Mouse (Mus musculus) heart, adult 2 months (tissue): ENCODE results near the gene Gja4. TPM values are rescaled to one million over a fixed set of nuclear protein-coding genes. Genes with fewer than 3 reads are reported as not detected.

Experiments used
- DNase-seq, 2 experiments: peaks; one replicate each; pipeline ENCODE4 v3.0.0; 2021
- H3K27ac ChIP-seq: fragments of 200-600 bp; 2 replicates; pipeline ENCODE4 v1.8.1; 2022
- H3K27me3 ChIP-seq: fragments of 200-500 bp; 2 replicates; pipeline ENCODE4 v1.6.1; 2012; ENCODE audit warnings: mild to moderate bottlenecking, low read length, inconsistent platforms, mixed read lengths; ENCODE audit not compliant: control insufficient read depth, insufficient read depth
- H3K36me3 ChIP-seq: fragments of 200-500 bp; 2 replicates; pipeline ENCODE4 v1.6.1; 2012; ENCODE audit warnings: low read length, inconsistent platforms; ENCODE audit not compliant: control insufficient read depth, insufficient read depth
- H3K4me1 ChIP-seq: fragments of 200-500 bp; 2 replicates; pipeline ENCODE4 v1.6.1; 2011; ENCODE audit warnings: low read length; ENCODE audit not compliant: control insufficient read depth, insufficient read depth
- H3K4me3 ChIP-seq: fragments of 200-600 bp; 2 replicates; pipeline ENCODE4 v1.8.1; 2022
- H3K79me2 ChIP-seq: fragments of 200-500 bp; replicated peaks from 2 replicates; pipeline ENCODE4 v1.6.1; 2012; ENCODE audit warnings: mild to moderate bottlenecking, inconsistent platforms, low read length, moderate library complexity, mixed read lengths; ENCODE audit not compliant: control insufficient read depth, insufficient read depth
- H3K9ac ChIP-seq: fragments of 200-500 bp; 2 replicates; pipeline ENCODE4 v1.6.1; 2012; ENCODE audit warnings: low read depth, mild to moderate bottlenecking, control low read depth, inconsistent platforms, low read length, mixed read lengths
- CTCF ChIP-seq: fragments of 200-600 bp; IDR thresholded peaks from 2 replicates; pipeline ENCODE4 v1.8.1; 2022; ENCODE audit warnings: antibody characterized with exemption, mild to moderate bottlenecking, moderate library complexity
- EP300 ChIP-seq: fragments of 200-500 bp; IDR thresholded peaks from 2 replicates; pipeline ENCODE4 v1.6.1; 2011; ENCODE audit warnings: low read depth, low read length, control low read depth; ENCODE audit not compliant: insufficient read depth
- POLR2A ChIP-seq: fragments of 200-500 bp; IDR thresholded peaks from 2 replicates; pipeline ENCODE4 v1.6.1; 2011; ENCODE audit warnings: mild to moderate bottlenecking, low read depth, low read length, control low read depth; ENCODE audit not compliant: insufficient read depth
- WGBS: fragments of 180-500 bp; shearing (Covaris S2); methylation state at CpG from one replicate; pipeline ENCODE4 v1.1.7; 2018; 5-methylcytosine and 5-hydroxymethylcytosine counted together
- intact Hi-C: fragments of 180-260 bp; cut with DNase I; formaldehyde crosslinking; loops from one replicate; pipeline ENCODE4 v1.15.1; 2025
- polyA plus RNA-seq: library from polyadenylated mRNA; depleted of rRNA; stranded (reverse); fragments of >200 nt; gene quantifications from 2 replicates; pipeline ENCODE4 v1.2.3, GENCODE M21; 2012
- total RNA-seq, 2 experiments: library from RNA; stranded (reverse); gene quantifications; 2 replicates each; pipeline ENCODE4 v1.2.3; 2021

Gene Gja4
- total and polyA plus RNA-seq, 3 experiments, result 12.2 to 25.1 (median 12.4) TPM

DNA sequence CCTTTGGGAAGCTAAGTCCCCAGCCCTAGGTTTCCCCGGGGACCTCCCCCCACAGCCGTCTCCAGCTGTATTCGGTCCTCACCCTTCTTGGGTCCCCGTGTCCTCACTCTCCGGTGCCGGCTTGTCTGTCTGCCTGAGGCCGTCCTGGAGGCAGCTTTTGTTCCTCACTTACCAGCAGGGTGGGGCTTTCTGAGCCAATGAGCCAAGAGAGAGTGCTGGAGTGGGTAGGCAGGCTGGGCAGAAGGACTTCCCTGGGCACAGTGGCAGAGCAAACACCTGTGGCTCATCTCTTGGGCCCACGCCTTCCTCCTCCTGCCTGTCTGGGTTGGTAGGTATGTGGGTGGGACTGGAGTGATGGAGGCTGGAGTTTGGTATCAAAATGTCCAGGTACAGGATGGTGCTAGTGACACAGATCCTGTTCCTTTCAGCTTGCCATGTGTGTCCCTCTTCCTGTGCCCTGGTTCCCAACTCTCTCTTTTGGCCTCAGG, 40.2 kb upstream of the Gja4 start, which contains the start of gene Gjb4:
Gene Gjb4, minus strand, starts transcription at position 131 of the 488 bp plus-strand sequence.
- Histone ChIP-seq H3K9ac (no peak within 1 kb of the TSS), H3K27ac (no peak within 1 kb of the TSS), H3K36me3 (no peaks in the 10 kb centered on the region), H3K79me2 (no peaks in the 10 kb centered on the region), H3K4me3 (no peak within 1 kb of the TSS), H3K4me1 (no peaks in the 10 kb centered on the region), H3K27me3 (no peaks in the 10 kb centered on the region)
- intact Hi-C loops, result no loop called here
- TF ChIP-seq CTCF, result no peak
- TF ChIP-seq EP300, result no peak
- no peak for TF ChIP-seq POLR2A
- WGBS, result 69% methylated on average over 8 of the region's 8 CpGs
- DNase-seq, result no peak

DNA sequence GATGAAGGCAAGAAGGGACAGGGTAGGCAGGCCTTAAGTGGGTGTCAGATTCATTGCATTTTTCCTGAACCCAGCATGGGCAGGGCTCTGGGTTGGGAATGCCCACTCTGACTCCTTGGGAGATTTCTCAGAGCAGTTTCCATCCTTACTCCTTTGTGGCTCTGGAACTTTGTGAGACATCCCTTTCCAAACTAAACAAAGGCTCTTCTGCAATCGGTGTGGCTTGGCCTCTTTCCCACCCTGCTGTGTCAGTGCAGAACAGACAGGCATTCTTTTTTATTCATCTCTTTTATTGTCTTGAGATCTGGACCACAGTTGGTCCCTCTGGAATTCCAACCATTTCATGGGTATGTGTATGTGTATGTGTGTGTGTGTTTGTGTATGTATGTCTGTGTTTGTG, 38.8 kb upstream of the Gja4 start:
- Histone ChIP-seq H3K27ac (no peak overlapping the region), H3K36me3 (no peaks in the 10 kb centered on the region), H3K4me1 (no peaks in the 10 kb centered on the region), H3K9ac (no peak overlapping the region), H3K27me3 (no peaks in the 10 kb centered on the region), H3K79me2 (no peaks in the 10 kb centered on the region), H3K4me3 (no peak overlapping the region)
- 18% methylated on average over 1 of the region's 1 CpGs for WGBS
- no peak for TF ChIP-seq EP300
- TF ChIP-seq CTCF, result no peak
- TF ChIP-seq POLR2A, result no peak
- DNase-seq, result no peak
- intact Hi-C loops, result no loop called here

GRCm38 (mm10) chr4:127349560-127350300, 35.9 kb upstream of the Gja4 start:
- intact Hi-C loops, result no loop called here
- no peak for DNase-seq
- Histone ChIP-seq H3K9ac (no peak overlapping the region), H3K4me1 (no peaks in the 10 kb centered on the region), H3K27me3 (no peaks in the 10 kb centered on the region), H3K4me3 (no peak overlapping the region), H3K36me3 (no peaks in the 10 kb centered on the region), H3K27ac (no peak overlapping the region), H3K79me2 (no peaks in the 10 kb centered on the region)
- no peak for TF ChIP-seq EP300
- no peak for TF ChIP-seq POLR2A
- no peak for TF ChIP-seq CTCF
- 57% methylated on average over 4 of the region's 4 CpGs for WGBS

- H3K4me3 ChIP-seq, result no peak overlapping the region
These were observed 31.2 kb upstream of the Gja4 start for GRCm38 (mm10) chr4:127345000-127345399.

GRCm38 (mm10) chr4:127341372-127341771, 27.5 kb upstream of the Gja4 start:
- H3K9ac ChIP-seq, result no peak overlapping the region
- TF ChIP-seq CTCF, result no peak
- TF ChIP-seq POLR2A, result no peak
- no peak for TF ChIP-seq EP300
- no peak overlapping the region for H3K27ac ChIP-seq
- H3K27me3 ChIP-seq, result no peaks in the 10 kb centered on the region; the same call in 1 of the 2 replicates
- DNase-seq, result no peak
- H3K4me1 ChIP-seq, result no peaks in the 10 kb centered on the region
- H3K4me3 ChIP-seq, result no peak overlapping the region
- H3K79me2 ChIP-seq, result no peaks in the 10 kb centered on the region
- no peaks in the 10 kb centered on the region for H3K36me3 ChIP-seq
- 51% methylated on average over 6 of the region's 6 CpGs for WGBS
- intact Hi-C loops, result no loop called here

More at GRCm38 (mm10) chr4:127345000-127345399, 31.2 kb upstream of the Gja4 start:
- no peak for DNase-seq
- H3K4me1 ChIP-seq, result no peaks in the 10 kb centered on the region
- H3K9ac ChIP-seq, result no peak overlapping the region
- WGBS, result 73% methylated on average over 5 of the region's 5 CpGs
- no peaks in the 10 kb centered on the region for H3K27me3 ChIP-seq
- TF ChIP-seq CTCF (no peak), EP300 (no peak), POLR2A (no peak)
- intact Hi-C loops, result no loop called here
- no peaks in the 10 kb centered on the region for H3K79me2 ChIP-seq
- H3K27ac ChIP-seq, result no peak overlapping the region
- no peaks in the 10 kb centered on the region for H3K36me3 ChIP-seq

GRCm38 (mm10) chr4:127337668-127338067, 23.8 kb upstream of the Gja4 start:
- Histone ChIP-seq H3K79me2 (no peaks in the 10 kb centered on the region), H3K9ac (no peak overlapping the region), H3K4me1 (no peaks in the 10 kb centered on the region), H3K36me3 (no peaks in the 10 kb centered on the region), H3K4me3 (no peak overlapping the region), H3K27ac (no peak overlapping the region), H3K27me3 (no peaks in the 10 kb centered on the region; the same call in 1 of the 2 replicates)
- intact Hi-C loops, result no loop called here
- no peak for TF ChIP-seq POLR2A
- TF ChIP-seq CTCF, result no peak
- no peak for TF ChIP-seq EP300
- WGBS, result 86% methylated on average over 5 of the region's 5 CpGs
- no peak for DNase-seq
